Mouse (Mus musculus): ENCODE data around the gene Zer1. TPM values are rescaled to one million over a fixed set of nuclear protein-coding genes. Genes with fewer than 3 reads are reported as not detected.
A peak's percentile ranks its signal among the peaks of the same experiment; 100 is the strongest.

The Zer1 gene
- polyA plus RNA-seq, 1 experiment from 2014 or later: 13.5 TPM

GRCm38 (mm10) chr2:30092280-30092918, 32.0 kb downstream of the Zer1 start:
- Histone ChIP-seq H3K27ac (no peak overlapping the region; the same call in 1 of the 2 replicates), H3K9ac (peak overlapping the region; percentile 76), H3K36me3 (peaks cover 41% of the 10 kb centered on the region), H3K27me3 (no peaks in the 10 kb centered on the region), H3K4me1 (peaks cover 20% of the 10 kb centered on the region), H3K4me3 (peak overlapping the region; percentile 66), H3K4me2 (peak overlapping the region; percentile 79), H3K9me3 (no peaks in the 10 kb centered on the region)
- WGBS: 53% methylated on average over 6 of the region's 6 CpGs
- ATAC-seq (ENCODE audit: insufficient number of reproducible peaks, insufficient read depth, low FRiP score, low TSS enrichment, low read depth): no peak

GRCm38 (mm10) chr2:30091521-30091920, 32.9 kb downstream of the Zer1 start:
- H3K27me3 ChIP-seq: no peaks in the 10 kb centered on the region
- H3K4me1 ChIP-seq: peaks cover 20% of the 10 kb centered on the region
- H3K9me3 ChIP-seq: no peaks in the 10 kb centered on the region
- H3K9ac ChIP-seq: no peak overlapping the region
- H3K36me3 ChIP-seq: peaks cover 36% of the 10 kb centered on the region
- no peak overlapping the region for H3K27ac ChIP-seq
- no peak for ATAC-seq (ENCODE audit: insufficient number of reproducible peaks, insufficient read depth, low FRiP score, low TSS enrichment, low read depth)
- H3K4me3 ChIP-seq: no peak overlapping the region
- no peak overlapping the region for H3K4me2 ChIP-seq
- WGBS: 95% methylated on average over 12 of the region's 12 CpGs

- Histone ChIP-seq H3K27ac (no peak overlapping the region), H3K9ac (no peak overlapping the region), H3K27me3 (no peaks in the 10 kb centered on the region), H3K4me1 (peaks cover 8% of the 10 kb centered on the region), H3K36me3 (peaks cover 29% of the 10 kb centered on the region), H3K4me2 (no peak overlapping the region), H3K4me3 (no peak overlapping the region), H3K9me3 (no peaks in the 10 kb centered on the region)
- 87% methylated on average over 4 of the region's 4 CpGs for WGBS
- no peak for ATAC-seq (ENCODE audit: insufficient number of reproducible peaks, insufficient read depth, low FRiP score, low TSS enrichment, low read depth)
These were observed 37.1 kb downstream of the Zer1 start for GRCm38 (mm10) chr2:30087310-30087709.

GRCm38 (mm10) chr2:30084632-30085031, 39.8 kb downstream of the Zer1 start:
- peak; percentile 48; the same call in 1 of the 2 replicates for ATAC-seq (ENCODE audit: insufficient number of reproducible peaks, insufficient read depth, low FRiP score, low TSS enrichment, low read depth)
- Histone ChIP-seq H3K9ac (peak overlapping the region; percentile 61), H3K9me3 (no peaks in the 10 kb centered on the region), H3K27me3 (no peaks in the 10 kb centered on the region), H3K36me3 (peaks cover 8% of the 10 kb centered on the region), H3K4me2 (peak overlapping the region; percentile 56), H3K27ac (no peak overlapping the region), H3K4me1 (peaks cover 6% of the 10 kb centered on the region), H3K4me3 (peak overlapping the region; percentile 28)
- 8% methylated on average over 12 of the region's 12 CpGs for WGBS

- Histone ChIP-seq H3K4me1 (peaks cover 6% of the 10 kb centered on the region), H3K4me2 (peak overlapping the region; percentile 56), H3K27ac (no peak overlapping the region), H3K27me3 (no peaks in the 10 kb centered on the region), H3K4me3 (peak overlapping the region; percentile 28), H3K9ac (no peak overlapping the region), H3K9me3 (no peaks in the 10 kb centered on the region), H3K36me3 (peaks cover 7% of the 10 kb centered on the region)
- 56% methylated on average over 5 of the region's 5 CpGs for WGBS
- ATAC-seq (ENCODE audit: insufficient number of reproducible peaks, insufficient read depth, low FRiP score, low TSS enrichment, low read depth): no peak
These were observed 40.3 kb downstream of the Zer1 start for GRCm38 (mm10) chr2:30084113-30084512.

GRCm38 (mm10) chr2:30080181-30080800, 44.1 kb downstream of the Zer1 start:
- Histone ChIP-seq H3K9me3 (no peaks in the 10 kb centered on the region), H3K27me3 (no peaks in the 10 kb centered on the region), H3K36me3 (peaks cover 3% of the 10 kb centered on the region; the same call in 1 of the 2 replicates), H3K9ac (0 out of 2 replicates have a peak overlapping the region, but pooled peaks have one; percentile 32), H3K4me1 (peaks cover 22% of the 10 kb centered on the region), H3K4me2 (no peak overlapping the region), H3K27ac (no peak overlapping the region), H3K4me3 (no peak overlapping the region)
- ATAC-seq (ENCODE audit: insufficient number of reproducible peaks, insufficient read depth, low FRiP score, low TSS enrichment, low read depth): no peak
- WGBS: 80% methylated on average over 15 of the region's 15 CpGs

GRCm38 (mm10) chr2:30078760-30079159, 45.6 kb downstream of the Zer1 start:
- WGBS: 66% methylated on average over 4 of the region's 4 CpGs

GRCm38 (mm10) chr2:30078349-30078712, 46.1 kb downstream of the Zer1 start:
- no peak for ATAC-seq (ENCODE audit: insufficient number of reproducible peaks, insufficient read depth, low FRiP score, low TSS enrichment, low read depth)
- WGBS: 10% methylated on average over 10 of the region's 10 CpGs
- no peaks in the 10 kb centered on the region for H3K9me3 ChIP-seq
- H3K4me1 ChIP-seq: peaks cover 16% of the 10 kb centered on the region
- H3K4me3 ChIP-seq: peak overlapping the region; percentile 62
- H3K4me2 ChIP-seq: peak overlapping the region; percentile 92
- no peaks in the 10 kb centered on the region for H3K27me3 ChIP-seq
- peak overlapping the region; percentile 88 for H3K27ac ChIP-seq
- H3K9ac ChIP-seq: peak overlapping the region; percentile 74
- H3K36me3 ChIP-seq: peaks cover 11% of the 10 kb centered on the region

More at GRCm38 (mm10) chr2:30078760-30079159, 45.6 kb downstream of the Zer1 start:
- H3K4me3 ChIP-seq: peak overlapping the region; percentile 62; the same call in 1 of the 2 replicates
- H3K27me3 ChIP-seq: no peaks in the 10 kb centered on the region
- no peaks in the 10 kb centered on the region for H3K9me3 ChIP-seq
- peak overlapping the region; percentile 92 for H3K4me2 ChIP-seq
- peak overlapping the region; percentile 88 for H3K27ac ChIP-seq
- peaks cover 16% of the 10 kb centered on the region for H3K4me1 ChIP-seq
- peaks cover 8% of the 10 kb centered on the region; the same call in 1 of the 2 replicates for H3K36me3 ChIP-seq
- ATAC-seq (ENCODE audit: insufficient number of reproducible peaks, insufficient read depth, low FRiP score, low TSS enrichment, low read depth): no peak
- peak overlapping the region; percentile 74 for H3K9ac ChIP-seq

GRCm38 (mm10) chr2:30077502-30078348, 46.7 kb downstream of the Zer1 start, which contains the start of gene Pkn3:
Gene Pkn3 (plus strand): TSS chr2:30077684.
- Histone ChIP-seq H3K9me3 (no peaks in the 10 kb centered on the region), H3K27me3 (no peaks in the 10 kb centered on the region), H3K9ac (peak within 1 kb of the TSS; percentile 74), H3K4me1 (peaks cover 16% of the 10 kb centered on the region), H3K27ac (peak within 1 kb of the TSS; percentile 88), H3K4me2 (peak within 1 kb of the TSS; percentile 92), H3K36me3 (peaks cover 17% of the 10 kb centered on the region), H3K4me3 (peak within 1 kb of the TSS; percentile 62)
- WGBS: under 1% methylated on average over 53 of the region's 53 CpGs
- peak; percentile 73 for ATAC-seq (ENCODE audit: insufficient number of reproducible peaks, insufficient read depth, low FRiP score, low TSS enrichment, low read depth)

GRCm38 (mm10) chr2:30076959-30077358, 47.4 kb downstream of the Zer1 start:
- Histone ChIP-seq H3K4me2 (peak overlapping the region; percentile 92), H3K4me1 (peaks cover 16% of the 10 kb centered on the region), H3K27me3 (no peaks in the 10 kb centered on the region), H3K9ac (peak overlapping the region; percentile 74; the same call in 1 of the 2 replicates), H3K4me3 (peak overlapping the region; percentile 62), H3K9me3 (no peaks in the 10 kb centered on the region), H3K27ac (peak overlapping the region; percentile 88), H3K36me3 (peaks cover 23% of the 10 kb centered on the region)
- WGBS: 58% methylated on average over 6 of the region's 6 CpGs
- ATAC-seq (ENCODE audit: insufficient number of reproducible peaks, insufficient read depth, low FRiP score, low TSS enrichment, low read depth): no peak

GRCm38 (mm10) chr2:30076439-30076838, 47.9 kb downstream of the Zer1 start:
- H3K27me3 ChIP-seq: no peaks in the 10 kb centered on the region
- H3K9me3 ChIP-seq: no peaks in the 10 kb centered on the region
- no peak overlapping the region for H3K9ac ChIP-seq
- H3K4me3 ChIP-seq: no peak overlapping the region
- 90% methylated on average over 9 of the region's 9 CpGs for WGBS
- H3K4me2 ChIP-seq: no peak overlapping the region
- ATAC-seq (ENCODE audit: insufficient number of reproducible peaks, insufficient read depth, low FRiP score, low TSS enrichment, low read depth): no peak
- H3K4me1 ChIP-seq: peaks cover 16% of the 10 kb centered on the region
- peaks cover 26% of the 10 kb centered on the region for H3K36me3 ChIP-seq
- no peak overlapping the region for H3K27ac ChIP-seq

All from embryonic facial prominence, embryonic 13.5 days (tissue).